Mouse (Mus musculus): ENCODE results near the gene Hnrnph1.
"Not testable (repeated sequence)": the region's sequence is repeated elsewhere in the genome, so short reads cannot be mapped to it uniquely, and the experiment has no call there.

The Hnrnph1 gene

GRCm38 (mm10) chr11:50376911-50377891 lies at the start of gene Hnrnph1:
Gene Hnrnph1, plus strand, starts transcription at chr11:50376990.
- peak; percentile 96 for DNase-seq (ENCODE audit: low spot score)

GRCm38 (mm10) chr11:50328075-50328625 lies 48.6 kb upstream of the Hnrnph1 start:
- no peak for DNase-seq (ENCODE audit: low spot score)

- no peak for DNase-seq (ENCODE audit: low spot score)
Observed at GRCm38 (mm10) chr11:50329378-50329777, 47.4 kb upstream of the Hnrnph1 start.

- DNase-seq (ENCODE audit: low spot score) = no peak
Observed at GRCm38 (mm10) chr11:50333181-50333580, 43.6 kb upstream of the Hnrnph1 start.

GRCm38 (mm10) chr11:50336126-50336525 lies 40.7 kb upstream of the Hnrnph1 start:
- no peak for DNase-seq (ENCODE audit: low spot score)

DNA sequence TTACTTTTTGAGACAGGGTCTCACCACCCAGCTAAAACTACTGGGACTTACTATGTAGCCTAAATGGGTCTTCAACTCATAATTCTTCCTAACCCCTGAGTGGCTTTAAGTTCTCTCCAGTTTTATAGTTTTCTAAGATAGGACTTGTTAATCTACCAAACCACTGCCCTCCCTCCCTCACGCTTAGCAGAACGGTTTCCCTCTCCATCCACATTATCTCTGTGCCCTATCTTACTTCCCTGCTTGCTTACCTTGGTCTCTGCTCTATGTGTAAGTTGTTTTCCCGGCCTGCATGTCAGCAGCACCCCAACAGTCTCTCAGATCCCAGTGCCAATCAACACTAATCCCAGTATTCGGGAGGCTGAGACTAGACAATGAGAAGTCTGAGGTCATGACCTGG lies 39.9 kb upstream of the Hnrnph1 start:
- no peak for DNase-seq (ENCODE audit: low spot score)

GRCm38 (mm10) chr11:50345486-50345885 lies 31.3 kb upstream of the Hnrnph1 start:
- DNase-seq (ENCODE audit: low spot score) = no peak

GRCm38 (mm10) chr11:50346256-50347032 lies 30.3 kb upstream of the Hnrnph1 start:
- no peak for DNase-seq (ENCODE audit: low spot score)

DNA sequence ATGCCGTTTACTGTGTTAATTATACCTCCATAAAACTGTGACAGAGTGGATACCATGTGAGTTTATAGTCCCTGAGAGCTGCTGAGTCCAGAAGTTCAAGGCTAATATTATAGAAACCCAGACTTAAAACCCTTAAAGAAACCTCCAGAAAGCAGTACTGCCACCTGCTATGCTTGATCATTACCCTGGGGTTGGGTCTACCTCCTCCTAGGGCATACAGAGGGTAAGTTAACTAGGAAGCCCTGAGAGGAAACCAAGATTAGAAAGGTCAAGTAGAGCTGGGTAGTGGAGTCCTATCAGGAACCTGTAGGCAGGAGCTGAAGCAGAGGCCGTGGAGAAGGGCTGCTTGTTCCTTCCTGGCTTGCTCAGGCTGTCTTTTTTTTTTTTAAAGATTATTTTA lies 24.6 kb upstream of the Hnrnph1 start:
- DNase-seq (ENCODE audit: low spot score) = no peak

DNA sequence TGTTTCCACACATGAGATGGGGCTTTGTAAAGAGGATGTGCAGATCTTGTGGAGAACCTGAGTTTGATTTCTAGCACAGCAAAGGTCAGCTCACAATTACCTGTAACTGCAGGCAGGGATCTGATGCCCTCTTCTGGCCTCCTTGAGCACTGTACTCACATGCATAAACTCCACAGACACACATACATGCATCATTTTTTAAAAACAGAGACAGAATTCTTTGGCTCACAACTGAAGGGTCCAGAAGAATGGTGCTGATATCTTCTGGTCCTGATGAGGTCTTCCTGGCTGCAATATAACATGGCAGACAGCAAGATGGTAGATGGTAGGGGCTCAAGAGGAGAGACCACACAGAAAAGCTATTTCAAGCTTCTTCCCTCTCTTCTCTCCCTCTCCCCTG lies 22.6 kb upstream of the Hnrnph1 start, which contains the start of gene Cby3:
Cby3 (plus strand) TSS at position 301 of the 400 bp plus-strand sequence.
- no peak for DNase-seq (ENCODE audit: low spot score)

DNA sequence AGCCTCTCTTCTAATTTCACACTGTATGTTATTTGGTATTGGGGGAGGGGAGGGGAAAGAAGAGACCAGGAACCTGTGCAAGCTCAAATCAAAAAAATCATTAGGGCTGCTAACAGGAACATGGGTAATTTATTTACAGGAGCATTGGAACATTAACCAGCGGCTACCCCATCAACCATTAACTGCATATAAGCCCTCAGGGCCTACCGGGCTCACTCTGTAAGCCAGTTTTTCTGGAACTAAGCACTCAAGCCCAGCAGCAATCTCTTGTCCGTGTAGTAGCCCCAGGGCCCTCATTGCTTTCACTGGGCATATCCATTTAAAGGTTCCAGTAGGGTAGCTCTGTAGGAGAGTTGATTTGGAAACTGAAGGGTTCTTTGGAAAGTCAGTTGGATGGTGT lies 21.9 kb upstream of the Hnrnph1 start:
- no peak for DNase-seq (ENCODE audit: low spot score)

DNA sequence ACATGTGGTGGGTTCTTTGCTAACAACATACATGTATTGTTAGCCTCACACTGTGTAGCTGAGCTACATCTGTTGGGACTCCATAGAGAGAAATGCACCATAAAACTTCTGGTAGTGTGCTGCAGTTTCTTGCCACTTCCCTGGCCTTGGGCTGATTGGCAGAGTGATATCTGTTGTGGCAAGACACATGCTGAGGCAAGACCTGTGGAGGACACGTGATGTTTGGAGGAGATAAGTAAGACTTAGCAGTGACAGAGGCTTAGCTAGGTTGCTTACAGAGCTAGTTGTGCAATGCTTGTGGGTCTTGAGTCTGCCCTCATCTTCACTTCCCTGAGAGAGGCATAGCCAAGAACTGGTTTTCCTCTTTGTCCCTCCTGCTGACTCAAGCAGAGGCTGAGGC lies 21.4 kb upstream of the Hnrnph1 start:
- DNase-seq (ENCODE audit: low spot score) = no peak

- DNase-seq (ENCODE audit: low spot score) = no peak
Observed at GRCm38 (mm10) chr11:50358950-50359861, 17.6 kb upstream of the Hnrnph1 start.

- not testable (repeated sequence) for DNase-seq (ENCODE audit: low spot score)
Observed at GRCm38 (mm10) chr11:50361282-50361681, 15.5 kb upstream of the Hnrnph1 start.

DNA sequence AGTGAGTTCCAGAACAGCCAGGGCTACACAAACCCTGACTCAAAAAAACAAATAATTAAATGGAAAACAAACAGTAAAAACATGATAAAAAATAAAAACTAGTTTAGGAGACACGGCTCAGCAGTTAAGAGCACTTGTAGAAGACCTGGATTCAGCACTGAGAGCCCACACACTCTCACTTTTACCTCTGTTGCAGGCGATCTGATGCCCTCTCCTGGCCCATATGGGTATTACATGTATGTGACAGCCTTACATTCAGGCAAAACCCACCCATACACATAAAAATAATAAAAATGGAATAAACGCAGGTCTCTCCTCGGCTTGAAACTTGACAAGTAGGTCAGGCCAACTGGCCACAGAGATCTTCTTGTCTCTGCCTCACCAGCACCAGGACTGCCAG lies 12.2 kb upstream of the Hnrnph1 start:
- DNase-seq (ENCODE audit: low spot score) = no peak

DNA sequence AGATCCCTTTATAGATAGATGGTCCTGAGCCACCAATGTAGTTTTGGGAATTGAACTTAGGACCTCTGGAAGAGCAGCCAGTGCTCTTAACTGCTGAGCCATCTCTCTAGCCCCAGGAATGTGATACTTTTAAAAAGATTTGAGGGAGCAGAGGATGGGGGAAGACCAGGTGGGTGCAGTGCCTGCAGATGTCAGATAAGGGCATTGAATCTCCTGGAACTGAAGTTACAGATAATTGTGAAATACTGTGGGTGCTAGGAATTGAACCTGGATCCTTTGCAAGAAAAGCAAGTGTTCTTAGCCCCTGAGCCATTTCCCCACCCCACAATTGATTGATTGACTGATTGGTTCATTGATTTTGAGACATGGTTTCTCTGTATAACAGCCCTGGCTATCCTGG lies 11.5 kb upstream of the Hnrnph1 start:
- DNase-seq (ENCODE audit: low spot score) = no peak

GRCm38 (mm10) chr11:50367531-50367930 lies 9.3 kb upstream of the Hnrnph1 start:
- DNase-seq (ENCODE audit: low spot score) = no peak

GRCm38 (mm10) chr11:50369360-50369911 lies 7.4 kb upstream of the Hnrnph1 start:
- DNase-seq (ENCODE audit: low spot score) = no peak

GRCm38 (mm10) chr11:50370969-50371368 lies 5.8 kb upstream of the Hnrnph1 start:
- no peak for DNase-seq (ENCODE audit: low spot score)

GRCm38 (mm10) chr11:50371399-50371841 lies 5.4 kb upstream of the Hnrnph1 start:
- DNase-seq (ENCODE audit: low spot score) = peak; percentile 40

DNA sequence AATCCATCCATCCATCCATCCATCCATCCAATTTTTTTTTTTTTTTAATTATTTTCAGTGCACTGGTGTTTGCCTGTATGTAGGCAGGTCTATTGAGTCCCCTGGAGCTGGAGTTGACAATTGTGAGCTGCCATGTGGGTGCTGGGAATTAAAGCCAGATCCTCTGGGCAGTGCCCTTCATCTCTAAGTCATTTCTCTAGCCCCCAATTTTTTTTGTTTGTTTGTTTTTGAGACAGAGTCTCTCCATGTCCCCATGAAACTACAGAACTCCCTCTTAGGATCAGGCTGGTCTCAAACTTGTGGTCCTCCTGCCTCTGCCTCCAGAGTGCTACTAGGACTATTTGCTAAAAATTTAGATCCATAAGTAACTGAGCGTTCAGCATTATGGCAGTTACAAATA lies 4.9 kb upstream of the Hnrnph1 start:
- DNase-seq (ENCODE audit: low spot score) = no peak
